Mouse (Mus musculus) heart, postnatal 0 days (tissue): ENCODE measurements around the gene Stx8.

ENCODE experiments used
- CTCF ChIP-seq: IDR thresholded peaks from 2 replicates; pipeline ENCODE4 v1.5.1; 2016; ENCODE audit warnings: antibody characterized with exemption, control low read depth, low read depth
- EP300 ChIP-seq: IDR thresholded peaks from 2 replicates; pipeline ENCODE4 v1.6.1; 2016; ENCODE audit warnings: antibody characterized with exemption, low read depth

DNA sequence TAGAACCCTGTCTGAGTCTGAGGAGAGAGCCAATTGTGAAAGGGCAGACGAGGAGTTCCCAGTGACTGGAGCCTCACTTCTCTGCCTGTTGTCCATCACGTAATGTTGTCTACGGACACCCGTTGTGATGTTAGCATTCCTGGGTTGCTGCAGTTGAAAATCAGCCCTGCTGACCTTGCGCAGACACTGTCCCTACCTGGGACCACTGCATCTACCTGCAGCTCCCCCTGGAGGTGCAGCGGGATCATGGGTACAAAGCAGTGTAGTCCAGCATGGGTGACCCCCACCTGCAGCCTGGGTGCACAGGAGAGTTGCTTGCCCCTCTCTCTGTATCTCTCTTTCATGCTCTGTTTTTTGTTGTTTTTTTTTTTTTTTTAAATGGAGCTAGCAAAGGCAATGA is 148.2 kb downstream of the Stx8 start:
- TF ChIP-seq CTCF, result peak; percentile 27
- no peak for TF ChIP-seq EP300
